Mouse (Mus musculus): ENCODE data around the gene Ankrd17.

DNA sequence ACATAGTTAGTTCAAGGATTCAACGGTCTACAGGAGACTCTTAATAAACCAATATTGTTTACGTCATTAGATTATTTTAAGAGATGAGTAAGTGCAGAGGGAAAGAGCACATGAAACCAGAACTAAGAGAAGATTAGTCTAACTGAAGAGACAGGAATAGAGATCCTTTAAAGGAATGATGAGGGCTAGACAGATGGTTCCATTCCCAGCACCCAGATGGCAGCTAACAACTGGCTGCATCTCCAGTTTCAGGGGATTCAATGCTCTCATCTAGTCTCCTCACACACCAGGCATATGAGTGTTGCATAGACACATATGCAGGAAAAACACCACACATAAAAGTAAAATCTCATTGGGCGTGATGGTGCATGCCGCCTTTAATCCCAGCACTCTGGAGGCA, 133.1 kb downstream of the Ankrd17 start:
- TF ChIP-seq GATA1 (IDR thresholded peaks at IDR 0.05; ENCODE audit: low read length) (no peak), TAL1 (IDR thresholded peaks at IDR 0.05; ENCODE audit: low read length) (no peak)

Measured in erythroblast, embryonic 14.5 days (primary cell).